Mouse (Mus musculus): ENCODE data around the gene Nell2. TPM values are rescaled to one million over a fixed set of nuclear protein-coding genes. Genes with fewer than 3 reads are reported as not detected.

Gene Nell2
- total and polyA plus RNA-seq, 3 experiments, result not detected

DNA sequence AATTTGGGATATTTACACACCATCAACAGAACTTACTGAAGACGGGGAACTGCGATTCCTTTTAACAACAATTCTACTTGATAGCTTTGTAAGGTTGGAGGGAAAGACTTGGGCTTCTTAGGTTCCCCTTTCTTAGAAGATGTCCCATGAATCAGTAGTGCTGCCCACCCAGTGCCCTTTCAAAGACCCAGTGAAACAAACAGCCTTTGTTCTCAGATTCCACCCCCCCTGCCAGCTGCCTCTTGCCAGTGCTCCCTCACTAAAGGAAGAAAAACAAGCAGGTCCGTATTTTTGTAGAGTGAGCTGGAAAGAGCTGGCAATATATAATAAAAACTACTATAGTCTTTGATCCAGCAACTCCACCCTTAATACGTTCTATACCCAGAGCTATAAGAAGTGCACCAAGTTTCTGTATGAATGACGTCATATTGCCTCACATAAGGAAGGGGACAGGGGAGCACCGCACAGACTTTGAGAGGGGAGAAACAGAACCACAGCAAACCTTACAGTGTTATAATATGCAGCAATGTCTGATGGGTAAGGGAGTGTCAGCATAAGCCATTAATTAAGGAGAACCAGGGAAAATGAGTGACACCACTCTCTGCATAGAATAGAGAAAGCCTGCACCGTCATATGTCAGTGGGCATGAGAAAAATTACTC, 100.2 kb downstream of the Nell2 start:
- Histone ChIP-seq H3K27me3 (replicated peaks) (no peaks in the 10 kb centered on the region), H3K9me3 (replicated peaks; ENCODE audit: low read length) (peaks cover 62% of the 10 kb centered on the region), H3K27ac (ENCODE audit: insufficient read depth, low read depth) (no peak overlapping the region), H3K4me3 (replicated peaks in 1 of 3; ENCODE audit: low read depth in 2 of 3, low read length in 2 of 3, poor library complexity in 1 of 3) (no peak overlapping the region), H3K9ac (ENCODE audit: insufficient read depth, low read depth) (no peak overlapping the region), H3K4me1 (ENCODE audit: control insufficient read depth in 1 of 2, insufficient read depth in 2 of 2) (no peaks in the 10 kb centered on the region), H3K79me2 (replicated peaks; ENCODE audit: control insufficient read depth, extremely low read depth, insufficient read depth, poor library complexity, severe bottlenecking) (no peaks in the 10 kb centered on the region), H3K4me2 (ENCODE audit: insufficient read depth, low read depth, poor library complexity, severe bottlenecking) (no peak overlapping the region), H3K36me3 (replicated peaks in 1 of 2; ENCODE audit: control insufficient read depth in 1 of 2, insufficient read depth in 1 of 2, low read length in 1 of 2) (no peaks in the 10 kb centered on the region)
- DNase-seq (ENCODE audit: extremely low read depth), result no peak
- dilution Hi-C loops (cut with MboI; ENCODE audit: extremely low pct_ligation_motif_present, extremely low pct_unique_long_range_greater_than_20kb, low sequenced_read_pairs), result no loop called here
- no peak for TF ChIP-seq MEF2A (IDR thresholded peaks at IDR 0.05; ENCODE audit: borderline replicate concordance, low read depth, low read length)
- no peak for TF ChIP-seq EP300 (IDR thresholded peaks at IDR 0.05; ENCODE audit: low read length)
- TF ChIP-seq PAX5 (IDR thresholded peaks at IDR 0.05; ENCODE audit: low read length), result no peak
- TF ChIP-seq SMC3 (IDR thresholded peaks at IDR 0.05; ENCODE audit: low read depth, low read length), result no peak
- TF ChIP-seq ZNF384 (IDR thresholded peaks at IDR 0.05; ENCODE audit: low read depth, low read length), result no peak
- in situ Hi-C loops (cut with MboI; ENCODE audit: low pct_ligation_motif_present, low pct_unique_long_range_greater_than_20kb, low sequenced_read_pairs), result no loop called here

DNA sequence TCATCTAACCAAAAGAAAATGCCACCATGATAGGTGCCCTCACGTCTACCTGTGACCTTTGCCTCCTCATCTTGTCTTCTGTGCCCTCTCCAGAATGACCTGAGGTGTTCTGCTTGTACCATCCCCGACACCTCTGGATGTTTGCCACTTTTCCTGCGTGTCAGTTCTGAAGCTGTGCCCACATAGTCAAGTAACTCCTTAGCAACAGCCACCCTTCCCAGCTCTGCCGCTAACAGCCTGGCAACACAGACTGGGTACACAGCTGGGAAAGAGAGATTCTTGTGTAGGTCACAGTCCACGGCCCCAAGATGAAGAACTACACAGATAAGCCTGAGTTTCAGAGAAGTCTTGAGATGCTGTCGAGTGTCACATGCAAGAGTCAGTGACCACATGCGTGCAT, 103.3 kb downstream of the Nell2 start:
- Histone ChIP-seq H3K27ac (ENCODE audit: insufficient read depth, low read depth) (no peak overlapping the region), H3K79me2 (replicated peaks; ENCODE audit: control insufficient read depth, extremely low read depth, insufficient read depth, poor library complexity, severe bottlenecking) (no peaks in the 10 kb centered on the region), H3K4me2 (ENCODE audit: insufficient read depth, low read depth, poor library complexity, severe bottlenecking) (no peak overlapping the region), H3K4me1 (ENCODE audit: control insufficient read depth in 1 of 2, insufficient read depth in 2 of 2) (no peaks in the 10 kb centered on the region), H3K36me3 (replicated peaks in 1 of 2; ENCODE audit: control insufficient read depth in 1 of 2, insufficient read depth in 1 of 2, low read length in 1 of 2) (no peaks in the 10 kb centered on the region), H3K9me3 (replicated peaks; ENCODE audit: low read length) (peaks cover 66% of the 10 kb centered on the region), H3K9ac (ENCODE audit: insufficient read depth, low read depth) (no peak overlapping the region), H3K27me3 (replicated peaks) (no peaks in the 10 kb centered on the region), H3K4me3 (replicated peaks in 1 of 3; ENCODE audit: low read depth in 2 of 3, low read length in 2 of 3, poor library complexity in 1 of 3) (no peak overlapping the region)
- in situ Hi-C loops (cut with MboI; ENCODE audit: low pct_ligation_motif_present, low pct_unique_long_range_greater_than_20kb, low sequenced_read_pairs), result no loop called here
- no peak for DNase-seq (ENCODE audit: extremely low read depth)
- dilution Hi-C loops (cut with MboI; ENCODE audit: extremely low pct_ligation_motif_present, extremely low pct_unique_long_range_greater_than_20kb, low sequenced_read_pairs), result no loop called here
- TF ChIP-seq USF1 (IDR thresholded peaks at IDR 0.05; ENCODE audit: low read depth, low read length) (no peak), HCFC1 (IDR thresholded peaks at IDR 0.05; ENCODE audit: low read depth, low read length) (no peak), ELF1 (IDR thresholded peaks at IDR 0.05; ENCODE audit: low read depth, low read length) (no peak), ZKSCAN1 (IDR thresholded peaks at IDR 0.05; ENCODE audit: borderline replicate concordance, low read depth, low read length) (no peak), TBP (conservative IDR thresholded peaks at IDR 0.05; ENCODE audit: low read depth, low read length) (no peak), MAFK (IDR thresholded peaks at IDR 0.05; ENCODE audit: insufficient replicate concordance, low read length) (no peak), IRF4 (IDR thresholded peaks at IDR 0.05; ENCODE audit: low read depth, low read length) (no peak), ETS1 (conservative IDR thresholded peaks at IDR 0.05; ENCODE audit: low read depth, low read length) (no peak), POLR2AphosphoS2 (IDR thresholded peaks at IDR 0.05; ENCODE audit: low read depth, low read length) (no peak), JUN (IDR thresholded peaks at IDR 0.05; ENCODE audit: insufficient read depth, low read depth, low read length) (no peak), CHD2 (IDR thresholded peaks at IDR 0.05; ENCODE audit: low read length) (no peak), JUND (conservative IDR thresholded peaks at IDR 0.05; ENCODE audit: low read depth, low read length) (no peak), E2F4 (IDR thresholded peaks at IDR 0.05; ENCODE audit: insufficient replicate concordance, low read depth, low read length) (no peak), MYC (IDR thresholded peaks at IDR 0.05; ENCODE audit: low read depth, low read length) (no peak), MXI1 (IDR thresholded peaks at IDR 0.05; ENCODE audit: low read depth, low read length) (no peak), NRF1 (IDR thresholded peaks at IDR 0.05; ENCODE audit: low read depth, low read length) (no peak), RAD21 (IDR thresholded peaks at IDR 0.05; ENCODE audit: low read depth, low read length) (no peak), CHD1 (IDR thresholded peaks at IDR 0.05; ENCODE audit: low read depth, low read length) (no peak), EP300 (IDR thresholded peaks at IDR 0.05; ENCODE audit: low read length) (no peak)

Data from CH12.LX (cell line).